Mouse (Mus musculus) neural tube, embryonic 13.5 days (tissue): ENCODE results near the gene Mpl. TPM values are rescaled to one million over a fixed set of nuclear protein-coding genes. Genes with fewer than 3 reads are reported as not detected.

Source experiments
- ATAC-seq: fragments of 200-750 bp; cut with Nextera tagmentation; 2 replicates; pipeline ENCODE4 v1.8.0; 2017; ENCODE audit warnings: low read depth, mild to moderate bottlenecking, moderate TSS enrichment, moderate library complexity
- H3K27ac ChIP-seq: fragments of 300-500 bp; sonication (generic); replicated peaks from 2 replicates; pipeline ENCODE4 v1.5.1; 2015; ENCODE audit warnings: moderate library complexity, mild to moderate bottlenecking, inconsistent platforms
- H3K27me3 ChIP-seq: fragments of 300-500 bp; sonication (generic); 2 replicates; pipeline ENCODE4 v1.6.1; 2015; ENCODE audit warnings: mild to moderate bottlenecking, inconsistent platforms
- H3K36me3 ChIP-seq: fragments of 300-500 bp; sonication (generic); 2 replicates; pipeline ENCODE4 v1.6.1; 2015; ENCODE audit warnings: mild to moderate bottlenecking, inconsistent platforms
- H3K4me1 ChIP-seq: fragments of 300-500 bp; sonication (generic); replicated peaks from 2 replicates; pipeline ENCODE4 v1.6.1; 2015; ENCODE audit warnings: inconsistent platforms
- H3K4me2 ChIP-seq: fragments of 300-500 bp; sonication (generic); 2 replicates; pipeline ENCODE4 v1.6.1; 2015; ENCODE audit warnings: inconsistent platforms, mild to moderate bottlenecking, moderate library complexity
- H3K4me3 ChIP-seq: fragments of 300-500 bp; sonication (generic); 2 replicates; pipeline ENCODE4 v1.5.1; 2015; ENCODE audit warnings: mild to moderate bottlenecking, inconsistent platforms
- H3K9ac ChIP-seq: fragments of 300-500 bp; sonication (generic); 2 replicates; pipeline ENCODE4 v1.6.1; 2015; ENCODE audit warnings: moderate library complexity, mild to moderate bottlenecking, inconsistent platforms
- H3K9me3 ChIP-seq: fragments of 300-500 bp; sonication (generic); 2 replicates; pipeline ENCODE4 v1.6.1; 2016; ENCODE audit warnings: inconsistent platforms
- WGBS: fragments of 180-500 bp; shearing (Covaris S2); methylation state at CpG from one replicate; pipeline ENCODE4 v1.1.7; 2015; 5-methylcytosine and 5-hydroxymethylcytosine counted together
- polyA plus RNA-seq: library from polyadenylated mRNA; unstranded; fragments of >200 nt; fragmentation: Nextera tagmentation; extraction: Ambion mirVana; gene quantifications from 2 replicates; pipeline ENCODE4 v1.2.1, GENCODE M21; 2015

Mpl gene
- polyA plus RNA-seq, 1 experiment from 2014 or later: 0.42 TPM

GRCm38 (mm10) chr4:118445781-118446414 lies 11.4 kb downstream of the Mpl start:
- Histone ChIP-seq H3K4me3 (peak overlapping the region; percentile 44), H3K27me3 (peaks cover 17% of the 10 kb centered on the region), H3K27ac (no peak overlapping the region), H3K36me3 (no peaks in the 10 kb centered on the region), H3K9ac (peak overlapping the region; percentile 69), H3K4me1 (peaks cover 15% of the 10 kb centered on the region), H3K9me3 (no peaks in the 10 kb centered on the region), H3K4me2 (peak overlapping the region; percentile 83)
- peak; percentile 69 for ATAC-seq
- WGBS: 18% methylated on average over 18 of the region's 18 CpGs

- H3K27ac ChIP-seq: no peak overlapping the region
- 83% methylated on average over 10 of the region's 10 CpGs for WGBS
- H3K4me3 ChIP-seq: no peak overlapping the region
- H3K4me2 ChIP-seq: no peak overlapping the region
- H3K9me3 ChIP-seq: no peaks in the 10 kb centered on the region
- H3K9ac ChIP-seq: no peak overlapping the region
- peaks cover 15% of the 10 kb centered on the region for H3K4me1 ChIP-seq
- ATAC-seq: no peak
- no peaks in the 10 kb centered on the region for H3K36me3 ChIP-seq
- H3K27me3 ChIP-seq: peaks cover 15% of the 10 kb centered on the region
These were observed 12.2 kb downstream of the Mpl start for GRCm38 (mm10) chr4:118445088-118445487.

GRCm38 (mm10) chr4:118437829-118438253 lies 19.5 kb downstream of the Mpl start:
- 7% methylated on average over 12 of the region's 12 CpGs for WGBS
- H3K36me3 ChIP-seq: peaks cover 15% of the 10 kb centered on the region
- peak overlapping the region; percentile 74 for H3K9ac ChIP-seq
- no peaks in the 10 kb centered on the region for H3K27me3 ChIP-seq
- ATAC-seq: peak; percentile 64
- peaks cover 37% of the 10 kb centered on the region for H3K4me1 ChIP-seq
- no peaks in the 10 kb centered on the region for H3K9me3 ChIP-seq
- H3K4me3 ChIP-seq: peak overlapping the region; percentile 53
- H3K4me2 ChIP-seq: peak overlapping the region; percentile 94
- H3K27ac ChIP-seq: peak overlapping the region; percentile 88

- Histone ChIP-seq H3K4me3 (peak within 1 kb of the TSS; percentile 53), H3K4me2 (peak within 1 kb of the TSS; percentile 94), H3K36me3 (peaks cover 23% of the 10 kb centered on the region), H3K4me1 (peaks cover 37% of the 10 kb centered on the region), H3K9ac (peak within 1 kb of the TSS; percentile 74), H3K27ac (peak within 1 kb of the TSS; percentile 88), H3K27me3 (no peaks in the 10 kb centered on the region), H3K9me3 (no peaks in the 10 kb centered on the region)
- WGBS: 0% methylated on average over 67 of the region's 67 CpGs
- peak; percentile 95 for ATAC-seq
These were observed 20.3 kb downstream of the Mpl start, which contains the start of gene Cdc20 for GRCm38 (mm10) chr4:118436820-118437603. Gene Cdc20, minus strand, starts transcription at chr4:118437352.

DNA sequence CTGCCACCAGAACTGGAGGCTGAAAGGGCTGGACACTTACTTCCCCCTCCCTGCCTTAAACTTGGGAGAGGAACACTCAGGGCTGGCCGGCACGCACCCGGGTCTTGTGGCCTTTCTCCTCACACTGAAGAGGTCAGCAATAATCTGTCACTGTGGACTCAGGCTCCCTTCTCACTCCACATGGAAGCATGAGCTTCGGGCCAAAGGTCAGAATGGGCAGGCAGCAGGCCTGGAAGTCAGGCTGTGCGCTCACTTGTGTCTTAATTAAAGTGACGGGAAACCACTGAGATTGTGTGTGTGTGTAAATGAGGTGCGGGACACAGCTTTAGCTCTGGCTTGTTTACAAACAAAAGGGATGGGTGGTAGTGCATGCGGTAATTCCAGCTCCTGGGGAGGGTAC lies 25.0 kb downstream of the Mpl start:
- Histone ChIP-seq H3K9ac (no peak overlapping the region), H3K27ac (no peak overlapping the region), H3K4me2 (no peak overlapping the region), H3K9me3 (no peaks in the 10 kb centered on the region), H3K27me3 (no peaks in the 10 kb centered on the region), H3K36me3 (peaks cover 40% of the 10 kb centered on the region), H3K4me1 (peaks cover 58% of the 10 kb centered on the region), H3K4me3 (no peak overlapping the region)
- no peak for ATAC-seq
- 69% methylated on average over 8 of the region's 8 CpGs for WGBS

DNA sequence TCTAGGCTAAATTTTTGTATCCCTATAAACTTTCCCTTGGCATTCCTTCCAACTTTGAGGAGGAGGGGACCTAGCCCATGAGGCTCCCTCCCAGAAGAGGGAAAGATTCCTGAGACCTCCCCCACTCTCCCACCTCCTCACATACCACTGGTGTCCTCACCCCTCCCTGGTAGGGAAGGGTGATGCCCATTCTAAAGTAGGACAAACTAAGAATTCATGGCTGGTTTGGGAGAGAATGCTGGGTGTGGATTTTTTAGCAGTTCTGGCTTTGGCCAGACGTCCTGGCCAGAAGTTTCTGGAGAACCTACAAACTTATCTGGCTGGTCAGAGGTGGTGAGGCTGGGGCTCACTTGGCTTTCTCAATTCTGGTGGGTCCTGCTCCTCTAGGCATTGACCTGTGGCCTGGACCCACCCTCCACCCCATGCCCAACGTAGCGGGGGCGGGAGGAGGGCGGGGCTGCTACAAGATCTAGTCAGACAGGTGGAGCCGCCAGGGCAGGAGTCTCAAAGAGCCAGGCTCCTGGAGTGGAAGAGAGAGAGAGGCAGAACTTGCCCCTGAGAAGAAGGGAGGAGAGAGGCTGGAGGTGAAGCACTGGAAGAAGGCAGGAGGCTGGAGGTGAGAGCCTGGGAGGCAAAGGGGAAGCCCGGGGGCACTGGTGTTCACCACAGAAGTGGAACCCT lies 28.0 kb downstream of the Mpl start:
- no peak overlapping the region for H3K27ac ChIP-seq
- H3K4me3 ChIP-seq: no peak overlapping the region; the same call in 1 of the 2 replicates
- ATAC-seq: no peak
- no peaks in the 10 kb centered on the region for H3K9me3 ChIP-seq
- H3K9ac ChIP-seq: 0 out of 2 replicates have a peak overlapping the region, but pooled peaks have one; percentile 69
- WGBS: 57% methylated on average over 7 of the region's 7 CpGs
- H3K27me3 ChIP-seq: no peaks in the 10 kb centered on the region
- H3K4me1 ChIP-seq: peaks cover 41% of the 10 kb centered on the region
- peak overlapping the region; percentile 91 for H3K4me2 ChIP-seq
- H3K36me3 ChIP-seq: peaks cover 39% of the 10 kb centered on the region

- no peaks in the 10 kb centered on the region for H3K27me3 ChIP-seq
- peak overlapping the region; percentile 91 for H3K4me2 ChIP-seq
- H3K4me3 ChIP-seq: peak overlapping the region; percentile 46
- H3K27ac ChIP-seq: peak overlapping the region; percentile 42; the same call in 1 of the 2 replicates
- H3K36me3 ChIP-seq: peaks cover 39% of the 10 kb centered on the region
- no peaks in the 10 kb centered on the region for H3K9me3 ChIP-seq
- 47% methylated on average over 15 of the region's 15 CpGs for WGBS
- peak; percentile 14; the same call in 1 of the 2 replicates for ATAC-seq
- H3K4me1 ChIP-seq: peaks cover 38% of the 10 kb centered on the region
- peak overlapping the region; percentile 69 for H3K9ac ChIP-seq
These were observed 28.6 kb downstream of the Mpl start for GRCm38 (mm10) chr4:118428531-118429214.

DNA sequence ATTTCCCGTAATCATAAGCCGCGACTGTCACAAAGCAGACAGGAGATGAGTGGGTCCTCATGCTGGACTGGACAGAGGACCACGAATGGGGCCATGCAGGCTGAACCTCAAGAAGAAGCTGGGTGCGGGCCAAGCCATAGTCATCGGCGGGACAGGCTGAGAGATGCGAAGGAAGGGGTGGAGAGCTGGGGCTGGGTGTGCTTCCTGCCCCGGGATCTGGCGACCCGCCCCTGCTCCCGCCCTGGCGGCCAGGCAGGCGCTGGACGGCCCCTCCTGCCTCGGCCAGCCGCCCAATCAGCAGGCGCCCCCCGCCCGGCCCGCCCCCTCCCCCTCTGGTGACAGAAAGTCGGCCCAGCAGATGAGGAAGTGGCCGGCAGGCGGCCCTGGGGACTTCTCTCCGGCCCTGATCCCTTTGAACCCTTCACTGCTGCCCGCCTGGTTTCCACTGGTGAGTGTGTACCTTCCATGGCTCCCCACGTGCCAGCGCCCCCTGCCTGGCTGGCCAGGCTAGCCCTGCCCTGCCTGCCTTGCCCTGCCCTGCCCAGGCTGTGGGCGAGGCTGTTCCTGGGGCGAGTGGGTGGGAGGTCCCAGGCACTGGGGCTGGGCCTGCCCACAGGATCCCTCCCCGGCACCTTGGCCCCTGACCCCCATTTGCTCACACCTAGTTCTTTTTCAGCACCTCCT lies 29.4 kb downstream of the Mpl start, which contains the start of gene Elovl1:
Gene Elovl1, plus strand, starts transcription at position 326 of the 684 bp plus-strand sequence.
- 0% methylated on average over 24 of the region's 31 CpGs for WGBS
- no peaks in the 10 kb centered on the region for H3K27me3 ChIP-seq
- peak within 1 kb of the TSS; percentile 69 for H3K9ac ChIP-seq
- peaks cover 38% of the 10 kb centered on the region for H3K4me1 ChIP-seq
- peak within 1 kb of the TSS; percentile 42 for H3K27ac ChIP-seq
- ATAC-seq: peak; percentile 92
- no peaks in the 10 kb centered on the region for H3K9me3 ChIP-seq
- peak within 1 kb of the TSS; percentile 91 for H3K4me2 ChIP-seq
- H3K36me3 ChIP-seq: peaks cover 39% of the 10 kb centered on the region
- H3K4me3 ChIP-seq: peak within 1 kb of the TSS; percentile 46

- no peaks in the 10 kb centered on the region for H3K9me3 ChIP-seq
- peak overlapping the region; percentile 42 for H3K27ac ChIP-seq
- H3K36me3 ChIP-seq: peaks cover 35% of the 10 kb centered on the region
- peak; percentile 22 for ATAC-seq
- peaks cover 38% of the 10 kb centered on the region for H3K4me1 ChIP-seq
- peak overlapping the region; percentile 91 for H3K4me2 ChIP-seq
- peak overlapping the region; percentile 69 for H3K9ac ChIP-seq
- peak overlapping the region; percentile 46 for H3K4me3 ChIP-seq
- 2% methylated on average over 5 of the region's 5 CpGs for WGBS
- H3K27me3 ChIP-seq: no peaks in the 10 kb centered on the region
These were observed 29.9 kb downstream of the Mpl start for GRCm38 (mm10) chr4:118427415-118427767.

DNA sequence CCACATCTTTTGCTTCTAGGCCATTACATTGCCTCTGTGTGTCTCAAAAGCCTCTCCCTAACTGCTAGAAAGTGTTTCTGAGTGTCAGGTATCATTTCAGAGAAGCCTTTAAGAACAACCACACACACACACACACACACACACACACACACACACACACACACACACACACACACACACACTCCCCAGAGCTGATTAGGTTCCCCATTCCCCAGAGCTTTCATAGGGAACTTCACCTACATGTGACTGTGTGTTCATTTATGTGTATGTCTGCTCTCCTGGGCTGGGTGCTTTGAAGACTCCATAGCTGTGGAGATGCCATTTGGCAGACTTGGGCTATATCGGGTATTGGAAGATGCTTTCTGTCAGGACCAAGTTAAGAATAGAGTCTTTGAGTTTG lies 31.9 kb downstream of the Mpl start:
- WGBS: 92% methylated on average over 1 of the region's 1 CpGs
- Histone ChIP-seq H3K36me3 (peaks cover 33% of the 10 kb centered on the region), H3K4me1 (peaks cover 38% of the 10 kb centered on the region), H3K4me2 (no peak overlapping the region), H3K9me3 (no peaks in the 10 kb centered on the region), H3K9ac (no peak overlapping the region), H3K4me3 (no peak overlapping the region), H3K27me3 (no peaks in the 10 kb centered on the region), H3K27ac (no peak overlapping the region)
- no peak for ATAC-seq

- Histone ChIP-seq H3K4me1 (peaks cover 32% of the 10 kb centered on the region), H3K4me3 (no peak overlapping the region), H3K36me3 (peaks cover 39% of the 10 kb centered on the region), H3K9me3 (no peaks in the 10 kb centered on the region), H3K4me2 (no peak overlapping the region), H3K9ac (no peak overlapping the region), H3K27me3 (no peaks in the 10 kb centered on the region), H3K27ac (no peak overlapping the region)
- no peak for ATAC-seq
- WGBS: 92% methylated on average over 4 of the region's 4 CpGs
These were observed 32.7 kb downstream of the Mpl start for GRCm38 (mm10) chr4:118424541-118425160.
